Mouse (Mus musculus) monocyte, adult 5-6 weeks (primary cell): Measurements from ENCODE around the gene Gm33543. TPM values are rescaled to one million over a fixed set of nuclear protein-coding genes. Genes with fewer than 3 reads are reported as not detected.

Source experiments
- ATAC-seq: fragments of 153-309, 156-312 bp; replicated peaks from 2 replicates; pipeline ENCODE4 v1.8.0; 2017; ENCODE audit warnings: mild to moderate bottlenecking; ENCODE audit not compliant: low TSS enrichment, insufficient number of reproducible peaks, severe bottlenecking, poor library complexity, low FRiP score
- total RNA-seq: library from RNA; stranded (forward); fragments of 200-1000, 200-491, 200-594 nt; gene quantifications from 3 replicates; pipeline ENCODE4 v1.2.3, GENCODE M21; 2017

The Gm33543 gene
- total RNA-seq, 1 experiment from 2014 or later: not detected

DNA sequence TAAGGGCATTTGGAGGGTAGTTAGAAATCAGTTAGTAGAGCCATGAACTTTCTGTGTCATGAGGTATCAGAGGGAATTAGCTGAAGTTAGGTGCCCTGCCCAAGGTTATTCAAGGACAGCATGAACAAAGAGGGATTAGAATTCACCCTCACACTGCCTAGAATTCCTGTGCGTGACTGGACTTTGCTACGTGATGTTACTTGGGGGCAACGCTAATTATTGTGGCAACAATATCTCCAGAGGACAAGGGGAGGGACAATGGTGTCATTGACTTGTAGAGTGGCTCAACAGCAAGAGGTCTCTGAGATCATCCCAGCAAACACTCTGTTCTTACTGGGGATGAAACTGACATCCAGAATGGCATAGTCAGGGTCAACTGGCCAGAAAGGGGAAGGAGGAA lies 2.9 kb downstream of the Gm33543 start:
- ATAC-seq: no peak

DNA sequence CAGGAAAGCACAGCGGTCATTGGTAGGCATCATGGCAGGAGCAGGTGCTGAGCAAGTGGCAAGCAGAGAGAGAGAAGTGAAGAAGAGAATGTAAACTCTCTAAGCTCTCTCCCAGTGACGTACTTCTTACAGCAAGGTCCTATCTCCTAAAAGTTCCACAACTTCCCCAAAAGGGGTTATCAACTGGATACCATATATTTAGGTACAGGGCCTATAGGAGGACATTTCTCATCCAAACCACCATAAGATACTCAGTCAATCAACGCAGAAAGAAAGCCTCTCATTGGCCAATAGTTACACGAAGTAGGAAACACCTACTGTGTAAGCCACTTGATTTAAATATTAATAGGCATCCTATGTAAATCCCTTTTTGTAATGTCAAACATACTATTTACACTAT lies 3.7 kb downstream of the Gm33543 start:
- ATAC-seq: no peak

DNA sequence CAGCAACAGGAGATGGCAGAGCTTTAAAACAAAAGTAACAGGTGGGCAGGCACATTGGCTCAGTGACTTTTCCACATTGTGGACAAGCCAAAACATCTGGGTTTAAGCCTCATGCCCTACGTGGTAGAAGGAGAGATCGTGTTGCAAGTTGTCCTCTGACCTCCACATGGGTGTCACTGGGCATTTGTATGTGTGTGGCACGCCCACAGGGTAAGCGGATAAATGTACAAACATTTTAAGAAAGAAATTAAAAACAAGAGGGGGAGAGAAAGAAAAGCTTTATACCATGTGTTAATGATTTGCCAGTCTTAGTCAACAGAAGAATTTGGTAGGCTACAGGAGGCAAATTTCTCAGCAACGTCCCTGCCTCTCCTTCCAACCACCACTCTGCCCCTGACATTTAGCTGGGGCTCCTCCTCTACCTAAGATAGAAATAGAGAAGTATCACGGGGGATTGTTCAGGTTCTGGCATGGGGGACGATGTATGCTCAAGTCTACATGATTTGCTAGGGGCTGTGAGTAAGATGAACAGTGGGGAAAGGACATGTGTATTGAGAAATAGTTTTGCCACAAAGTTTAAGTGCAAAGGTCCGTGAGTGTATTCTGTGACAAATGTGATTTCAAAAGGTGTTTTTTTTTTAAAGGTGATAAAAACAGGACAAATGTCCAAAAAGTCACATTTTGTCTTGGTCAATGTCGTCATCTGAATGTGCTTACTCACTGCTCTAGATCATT lies 6.0 kb downstream of the Gm33543 start:
- ATAC-seq: no peak

DNA sequence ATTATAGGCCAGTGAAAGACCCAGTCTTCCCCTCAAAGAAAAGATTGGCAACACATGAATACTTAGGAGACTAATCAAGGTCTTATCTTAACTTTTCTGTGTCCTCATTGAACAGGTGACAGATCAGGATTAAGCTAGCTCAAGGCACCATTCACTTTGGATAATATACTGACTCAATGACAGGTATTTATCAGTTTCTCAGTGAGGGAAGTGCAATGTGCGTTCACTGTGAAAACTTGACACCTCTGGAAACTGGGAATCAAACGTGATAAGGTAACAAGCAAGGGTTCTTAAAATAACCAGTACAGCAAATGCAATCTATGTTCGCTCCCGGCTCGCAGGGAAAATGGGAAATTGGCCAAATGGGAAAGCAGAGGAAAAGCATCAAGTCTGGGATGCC lies 11.8 kb downstream of the Gm33543 start:
- ATAC-seq: no peak

DNA sequence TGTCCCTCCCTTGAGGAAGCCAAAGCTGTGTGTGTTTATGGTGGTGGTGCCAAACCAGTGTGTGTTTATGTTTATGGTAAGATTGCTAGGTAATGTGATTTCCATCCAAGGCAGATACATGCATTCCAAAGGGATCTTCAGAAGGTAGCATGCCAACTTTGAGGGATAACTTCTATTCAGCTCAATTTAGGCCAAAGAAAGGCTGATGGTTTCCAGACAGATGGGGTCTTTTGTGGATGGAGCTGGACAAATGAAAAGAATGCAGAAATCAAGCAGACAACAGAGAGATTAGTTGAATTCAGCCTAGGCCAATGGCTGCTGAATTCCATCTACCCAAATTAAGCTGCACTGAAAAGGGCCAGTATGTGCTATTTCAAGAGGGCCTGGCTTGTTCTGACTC lies 13.3 kb downstream of the Gm33543 start:
- ATAC-seq: no peak

DNA sequence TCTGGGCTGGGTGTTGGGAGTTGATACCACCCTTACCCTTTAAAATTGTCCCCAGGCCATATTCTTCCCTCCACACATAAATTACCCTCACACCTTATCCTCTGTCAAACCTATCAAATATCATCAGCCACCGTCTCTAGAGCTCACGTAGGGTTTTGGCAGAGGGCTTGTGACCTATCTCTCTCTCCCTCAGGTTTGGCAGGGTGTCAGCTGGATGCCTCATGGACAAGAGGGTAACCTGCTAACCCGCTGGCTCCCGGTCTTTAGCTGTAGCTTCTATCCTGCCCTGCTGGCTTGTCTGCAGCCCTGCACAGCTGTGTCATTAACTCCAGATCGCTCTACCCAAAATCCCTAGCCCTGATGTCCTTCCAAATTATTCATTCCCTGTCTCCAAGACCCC lies 14.4 kb downstream of the Gm33543 start:
- no peak for ATAC-seq

DNA sequence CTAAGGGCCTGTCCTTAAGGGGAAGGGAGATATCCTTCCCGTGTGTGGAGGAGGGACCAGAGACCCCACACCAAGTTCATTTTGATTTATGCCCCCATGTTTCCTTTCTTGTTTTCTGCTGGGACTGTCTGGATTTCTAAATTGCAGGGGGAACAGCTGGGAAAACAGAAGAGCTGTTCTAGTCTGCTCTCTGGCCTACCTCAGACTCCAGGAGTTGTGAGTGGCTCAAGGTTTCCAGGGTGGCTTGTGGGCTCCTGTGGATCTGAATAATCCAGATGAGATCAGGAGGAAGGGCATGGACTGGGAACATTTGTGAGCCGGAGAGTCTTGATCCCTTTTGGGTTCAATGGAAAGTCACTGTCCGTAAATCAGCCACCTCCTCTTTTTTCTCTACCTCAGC lies 17.1 kb downstream of the Gm33543 start:
- no peak for ATAC-seq

DNA sequence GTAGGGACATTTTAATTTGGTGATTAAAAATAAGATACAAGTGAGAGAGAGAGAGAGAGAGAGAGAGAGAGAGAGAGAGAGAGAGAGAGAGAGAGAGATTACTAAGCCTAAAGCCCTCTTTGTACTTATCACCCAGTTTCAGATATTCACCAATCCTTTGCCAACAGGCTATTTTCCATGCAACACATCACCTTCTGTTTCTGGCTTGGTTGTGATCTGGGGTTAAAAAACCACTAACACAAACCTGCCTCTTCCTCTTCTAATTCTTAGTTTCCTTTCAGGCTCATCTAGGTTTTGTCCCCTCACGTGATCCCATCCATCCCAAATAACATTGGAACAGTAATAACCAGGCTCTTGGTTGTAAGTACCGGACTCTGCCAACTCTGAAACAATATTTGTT lies 24.2 kb downstream of the Gm33543 start:
- no peak for ATAC-seq

DNA sequence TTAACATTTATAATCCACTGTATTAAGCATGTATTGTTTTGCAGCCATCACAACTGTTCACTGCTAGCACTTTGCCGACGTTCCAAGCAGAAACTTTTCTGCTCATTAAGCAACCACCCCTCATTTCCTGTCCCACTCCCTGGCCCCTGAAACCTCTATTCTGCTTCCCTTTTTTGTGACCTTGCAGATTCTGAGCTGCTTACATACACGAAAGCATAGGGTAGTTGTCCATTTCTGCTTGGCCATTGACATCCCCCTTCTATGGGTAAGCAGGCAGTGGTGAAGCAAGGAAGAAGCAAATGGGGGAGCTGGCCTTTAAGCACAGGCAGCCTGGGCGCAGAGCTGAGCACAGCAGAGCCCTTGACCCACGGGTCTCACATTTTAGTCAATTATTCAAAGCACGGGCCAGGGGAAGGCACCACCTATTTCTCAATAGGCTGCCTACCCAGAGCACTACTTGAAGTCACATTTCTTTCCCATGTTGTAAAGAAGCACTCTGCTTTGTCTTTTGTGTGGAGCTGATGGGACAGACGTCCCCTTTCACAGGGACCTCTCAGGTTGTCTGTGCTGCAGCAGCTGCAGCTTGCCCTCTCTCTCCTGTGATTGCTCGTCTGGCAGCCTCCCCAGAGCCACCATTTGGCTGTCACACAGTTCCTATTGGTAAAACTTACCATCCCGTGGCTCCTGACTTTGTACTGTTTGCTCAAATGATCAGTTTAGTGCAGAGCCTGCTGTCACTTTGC lies 25.1 kb downstream of the Gm33543 start:
- peak; percentile 96 for ATAC-seq

DNA sequence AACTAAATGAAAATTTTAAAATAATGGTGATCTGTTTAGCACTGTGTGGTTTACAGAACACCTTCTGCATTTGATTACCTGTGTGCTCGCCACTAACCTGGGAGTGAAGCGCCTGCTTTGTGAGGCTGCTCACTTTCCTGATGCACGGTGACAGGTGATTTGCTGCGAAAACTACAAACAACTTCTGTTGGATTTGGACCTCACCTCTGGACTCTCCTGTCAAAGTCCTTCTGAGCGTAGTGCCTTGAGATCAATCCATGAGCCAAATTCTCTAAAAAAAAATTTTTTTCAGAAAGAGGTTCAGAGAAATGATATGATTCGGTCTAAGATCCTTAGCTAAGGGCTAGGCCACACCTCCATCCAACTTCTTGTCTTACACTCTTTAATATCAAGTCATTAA lies 28.4 kb downstream of the Gm33543 start:
- no peak for ATAC-seq

DNA sequence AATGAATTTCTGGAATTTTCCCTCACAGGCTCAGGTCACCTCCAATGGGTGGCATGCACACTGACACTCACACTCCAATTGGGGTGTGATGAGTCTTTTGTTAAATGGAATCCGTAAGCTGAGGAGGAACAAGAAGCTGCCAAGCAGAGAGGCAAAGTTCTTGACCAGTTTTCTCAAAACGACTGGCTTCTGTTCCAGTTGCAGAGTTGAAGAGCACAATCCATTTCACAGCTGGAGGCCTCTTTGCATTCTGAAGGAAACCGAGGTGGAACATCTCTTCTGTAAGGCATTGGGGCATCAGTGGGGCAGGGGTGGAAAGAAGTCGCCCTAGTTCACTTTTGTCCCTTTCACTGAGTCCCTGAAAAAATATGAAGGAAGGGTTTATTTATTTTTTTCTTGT lies 30.9 kb downstream of the Gm33543 start:
- ATAC-seq: no peak

DNA sequence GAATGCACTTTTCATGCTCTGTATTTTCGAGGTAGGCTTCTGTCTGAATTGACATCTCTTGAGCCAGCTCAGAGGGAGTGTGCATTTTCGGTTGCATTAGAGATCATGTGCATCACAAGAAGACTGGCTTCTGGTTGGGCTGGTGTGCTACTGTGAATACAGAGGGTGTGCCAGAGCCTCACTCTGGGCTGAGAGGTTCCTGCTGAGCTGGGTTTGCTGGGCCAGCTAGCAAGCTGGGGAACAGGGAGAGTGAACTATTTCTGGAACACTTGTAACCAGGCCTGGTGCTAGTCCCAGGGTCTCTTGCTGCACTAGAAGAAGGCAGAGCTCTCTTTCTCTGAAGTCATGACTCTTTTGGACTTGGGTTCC lies 41.3 kb downstream of the Gm33543 start:
- ATAC-seq: no peak

DNA sequence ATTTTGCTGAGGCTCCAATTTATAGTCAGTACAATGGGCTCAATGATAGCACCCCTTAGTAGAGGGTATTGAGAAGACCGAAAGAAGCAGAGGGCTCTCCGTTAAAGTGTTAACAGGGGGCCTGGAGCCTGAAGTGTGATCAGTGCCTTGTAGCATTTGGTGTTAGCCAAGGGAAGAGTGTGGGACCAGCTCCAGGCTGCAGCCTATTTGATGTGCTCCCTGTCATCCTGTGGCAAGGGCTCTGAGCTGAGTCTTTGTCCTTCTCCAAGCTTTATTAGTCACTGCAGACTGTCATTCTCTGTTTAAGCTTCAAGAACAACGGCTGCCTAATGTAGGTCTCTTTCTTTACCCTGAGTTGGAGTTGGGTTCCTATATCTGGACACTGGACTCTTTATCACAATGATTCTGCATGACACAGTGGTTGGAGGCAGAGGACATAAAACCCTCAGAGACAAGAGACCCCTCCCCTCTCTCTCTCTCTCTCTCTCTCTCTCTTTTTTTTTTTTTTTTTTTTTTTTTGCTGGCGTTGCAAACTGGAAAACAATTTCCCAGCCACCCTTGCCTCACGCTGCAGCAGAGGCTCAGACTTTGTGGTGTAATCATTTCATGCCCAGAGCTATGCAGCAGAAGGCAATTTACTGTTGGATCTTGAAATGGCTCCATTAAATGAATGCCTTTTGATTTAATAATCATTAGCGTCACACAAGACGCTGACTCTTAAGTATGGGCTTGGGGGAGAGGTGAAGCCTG lies 41.9 kb downstream of the Gm33543 start:
- ATAC-seq: no peak

DNA sequence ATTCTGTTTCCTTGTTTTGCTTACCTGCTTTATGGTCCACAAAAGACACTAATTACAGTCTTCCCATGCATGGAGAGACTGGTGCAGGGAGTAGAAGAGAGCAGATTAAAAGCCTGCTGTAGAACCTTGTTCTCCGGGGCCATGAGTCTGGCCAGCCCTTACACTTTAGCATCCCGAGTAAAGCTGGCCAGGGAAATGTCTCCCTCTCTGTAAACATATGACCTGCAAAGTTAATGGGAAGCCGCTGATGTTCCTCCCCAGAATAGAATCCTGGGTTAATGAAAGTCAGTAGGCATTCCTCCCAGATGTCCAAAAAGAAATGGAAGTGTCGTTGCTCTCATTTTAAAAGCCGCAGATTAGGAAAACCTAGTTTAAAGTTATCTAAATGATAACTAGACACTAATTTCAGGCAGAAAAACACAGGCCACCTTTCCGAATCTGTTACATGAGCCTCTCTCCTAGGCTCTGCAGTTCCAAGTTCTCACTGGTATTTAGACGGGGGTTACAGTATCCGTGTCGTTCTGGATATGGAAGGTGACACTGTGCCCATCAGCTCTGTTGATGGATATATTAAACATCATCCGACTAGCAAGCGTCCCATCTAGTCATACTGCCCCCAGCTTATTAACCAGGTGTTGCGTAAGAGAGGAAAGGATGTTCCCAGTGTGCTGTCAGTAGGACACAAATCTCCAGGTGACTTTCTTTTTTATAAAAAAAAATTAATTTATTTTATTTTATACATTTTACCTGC lies 44.9 kb downstream of the Gm33543 start:
- no peak for ATAC-seq

DNA sequence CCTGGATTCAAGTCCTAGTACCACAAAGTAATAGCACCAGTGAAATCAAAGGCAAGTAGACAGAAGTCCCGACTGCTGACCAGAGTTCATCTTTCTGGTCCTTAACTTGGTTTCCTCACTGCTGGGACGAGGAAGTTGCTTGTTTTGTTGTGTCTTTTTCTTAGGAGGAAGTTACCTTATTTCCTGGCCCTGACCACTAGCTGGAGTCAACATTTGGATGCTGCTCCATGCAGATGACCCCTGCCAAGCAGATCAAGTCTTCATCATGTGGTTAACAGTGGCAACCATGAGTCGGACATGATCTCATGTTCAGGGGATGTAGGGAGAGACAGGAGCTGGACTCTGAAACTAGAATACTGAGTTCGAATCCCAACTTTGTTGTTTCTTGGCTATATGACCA lies 47.2 kb downstream of the Gm33543 start:
- no peak for ATAC-seq

DNA sequence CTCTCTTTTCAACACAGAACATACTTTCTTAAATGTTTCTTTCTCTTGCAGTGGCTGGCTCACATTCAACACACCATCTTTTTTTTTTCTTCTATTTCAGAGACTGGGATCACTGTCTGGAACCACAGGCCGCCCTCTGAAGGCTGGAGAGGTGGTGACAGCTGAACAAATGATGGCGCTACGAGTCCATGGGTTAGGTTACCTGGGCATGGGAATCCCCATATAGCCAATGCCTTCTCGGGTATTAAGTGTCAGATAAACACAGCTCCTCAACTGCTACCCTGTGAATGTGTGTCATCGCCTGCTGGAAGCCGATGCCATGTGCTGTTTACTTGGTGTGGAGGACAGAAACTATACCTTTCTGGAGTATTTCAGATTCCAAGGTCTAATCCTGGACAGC lies 48.0 kb downstream of the Gm33543 start:
- no peak for ATAC-seq

DNA sequence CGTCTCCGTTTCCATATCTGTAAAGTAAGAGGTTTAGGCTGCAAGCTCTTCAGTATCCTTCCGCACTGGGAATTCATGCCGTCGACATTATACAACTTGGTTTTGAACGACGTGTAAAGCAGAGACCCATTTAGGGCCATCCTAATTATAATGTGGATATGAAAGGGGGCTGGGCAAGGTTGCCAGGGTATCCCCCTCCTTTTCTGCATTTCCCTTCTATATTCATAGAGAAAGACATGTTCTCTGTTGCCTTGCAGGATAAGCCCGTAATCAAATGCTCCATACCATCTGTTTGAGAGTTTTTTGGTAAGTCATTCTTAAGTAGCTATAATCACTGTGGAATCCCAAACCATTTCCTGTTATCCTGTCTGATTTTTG lies 51.3 kb downstream of the Gm33543 start:
- ATAC-seq: no peak

DNA sequence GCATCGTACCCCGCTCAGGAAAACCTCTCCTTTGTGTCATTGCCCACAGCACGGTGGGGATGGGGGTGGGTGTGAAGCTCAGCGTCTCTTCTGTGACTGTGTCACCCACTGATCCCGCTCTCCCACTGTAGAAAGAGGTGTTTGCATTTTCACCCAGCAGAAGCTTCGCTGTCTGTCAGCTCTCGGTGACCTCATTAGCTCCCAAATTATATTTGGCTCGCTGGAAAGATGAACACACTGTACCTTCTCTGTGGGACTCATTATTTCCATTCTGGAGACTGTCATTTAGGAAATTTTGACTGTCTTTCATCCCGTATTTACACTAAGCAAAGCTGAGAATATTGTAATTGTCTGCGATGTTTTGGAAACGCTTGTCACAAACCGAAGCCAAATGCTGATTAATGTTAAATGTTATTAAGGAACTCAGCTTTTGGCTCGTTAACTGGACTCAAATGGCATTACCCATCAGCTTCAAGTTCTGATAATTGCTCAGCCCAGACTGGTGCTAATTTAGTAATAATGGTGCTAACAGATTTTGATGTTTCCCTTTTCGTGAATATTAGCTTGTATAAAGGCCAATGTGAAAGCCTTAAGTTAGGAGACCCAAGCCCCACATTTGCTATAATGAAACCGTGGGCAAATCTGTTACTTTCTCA lies 51.8 kb downstream of the Gm33543 start:
- no peak for ATAC-seq

DNA sequence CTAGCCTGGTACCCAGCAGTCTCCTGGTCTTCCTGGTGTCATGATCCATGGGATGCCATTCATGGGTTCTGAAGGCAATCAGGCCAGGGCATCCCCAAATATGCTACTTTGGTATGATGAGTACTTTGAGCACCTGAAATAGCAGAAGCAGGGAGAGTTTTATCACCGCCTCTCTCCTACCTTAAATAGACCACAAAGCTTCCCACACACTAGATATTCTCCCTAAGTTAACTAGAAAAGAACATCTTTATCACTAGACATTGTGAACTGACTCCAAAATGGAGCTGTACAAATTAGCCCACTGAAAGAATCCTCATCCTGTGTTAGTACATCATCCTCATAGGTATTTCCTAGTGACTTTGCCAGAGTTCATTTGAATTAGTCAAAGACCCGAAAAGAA lies 55.6 kb downstream of the Gm33543 start:
- no peak for ATAC-seq
